8 mouse cellular contexts compared by ENCODE assay signal in genomic region chr4:141077681-141078509, GRCm38 (mm10). TPM values are rescaled to one million over a fixed set of nuclear protein-coding genes. Genes with fewer than 3 reads are reported as not detected.
DNase-seq lines count a peak whose midpoint lies in the region; ATAC-seq and TF ChIP-seq lines count a peak whose summit lies in the region.

Gene Necap2 (minus strand): TSS chr4:141078357.

- no peaks in the 10 kb centered on the region for H3K27me3 ChIP-seq in ES-Bruce4 (ENCODE audit: control insufficient read depth, insufficient read depth, low read length, poor library complexity, severe bottlenecking)
- no peaks in the 10 kb centered on the region for H3K27me3 ChIP-seq in forebrain, embryonic 14.5 days (replicated peaks; ENCODE audit: control insufficient read depth, insufficient read depth, low read length)
- no peaks in the 10 kb centered on the region for H3K27me3 ChIP-seq in neural tube, embryonic 15.5 days (replicated peaks)

- no peaks in the 10 kb centered on the region for H3K9me3 ChIP-seq in ES-Bruce4 (replicated peaks; ENCODE audit: control insufficient read depth, insufficient read depth, low read length, poor library complexity, severe bottlenecking)
- no peaks in the 10 kb centered on the region for H3K9me3 ChIP-seq in forebrain, embryonic 14.5 days (replicated peaks; ENCODE audit: control insufficient read depth, low read length)
- no peaks in the 10 kb centered on the region for H3K9me3 ChIP-seq in neural tube, embryonic 15.5 days (replicated peaks)

- peak within 1 kb of the TSS; percentile 99 for H3K4me2 ChIP-seq in forebrain, embryonic 14.5 days (ENCODE audit: low read length)
- H3K4me2 ChIP-seq in neural tube, embryonic 15.5 days: peak within 1 kb of the TSS; percentile 89

- H3K36me3 ChIP-seq in ES-Bruce4 (ENCODE audit: control insufficient read depth, insufficient read depth, low read length, poor library complexity, severe bottlenecking): no peaks in the 10 kb centered on the region
- peaks cover 14% of the 10 kb centered on the region for H3K36me3 ChIP-seq in forebrain, embryonic 14.5 days (ENCODE audit: control insufficient read depth, insufficient read depth, low read length)
- peaks cover 8% of the 10 kb centered on the region; the same call in 1 of the 2 replicates for H3K36me3 ChIP-seq in neural tube, embryonic 15.5 days

- TF ChIP-seq EP300 in ES-Bruce4 (IDR thresholded peaks at IDR 0.05; ENCODE audit: insufficient read depth, low read depth, low read length): 0 out of 2 replicates have a peak, but pooled peaks have one; percentile 45

- DNase-seq in forebrain, embryonic 14.5 days (ENCODE audit: low spot score): peak; percentile 98
- DNase-seq in heart, postnatal 14 days: peak; percentile 95 to 98
- peak; percentile 94 for DNase-seq in layer of hippocampus, adult 11-12 months (ENCODE audit: low spot score)
- peak; percentile 95 to 96 for DNase-seq in lung, adult 18-20 months
- DNase-seq in testis, postnatal 14 days (ENCODE audit: low spot score): peak; percentile 93

- peak within 1 kb of the TSS; percentile 71 for H3K9ac ChIP-seq in ES-Bruce4 (ENCODE audit: low read depth, poor library complexity, severe bottlenecking)
- peak within 1 kb of the TSS; percentile 95 for H3K9ac ChIP-seq in forebrain, embryonic 14.5 days (ENCODE audit: low read length)
- H3K9ac ChIP-seq in neural tube, embryonic 15.5 days (replicated peaks): peak within 1 kb of the TSS; percentile 78

- intact Hi-C loops in heart, postnatal 14 days (cut with DNase I): loop anchor here (5.0 kb wide), 1 partner anchor 59 kb away; the partner anchor contains the start of gene Szrd1

- no peaks in the 10 kb centered on the region for H3K4me1 ChIP-seq in ES-Bruce4 (ENCODE audit: control insufficient read depth, insufficient read depth, low read length)
- peaks cover 8% of the 10 kb centered on the region for H3K4me1 ChIP-seq in forebrain, embryonic 14.5 days (ENCODE audit: control insufficient read depth, insufficient read depth, low read length)
- H3K4me1 ChIP-seq in neural tube, embryonic 15.5 days: peaks cover 30% of the 10 kb centered on the region

- peak; percentile 91 for ATAC-seq in cerebellum, adult (ENCODE audit: insufficient number of reproducible peaks, low FRiP score, low TSS enrichment)
- peak; percentile 95 for ATAC-seq in forebrain, embryonic 14.5 days
- ATAC-seq in neural tube, embryonic 15.5 days (ENCODE audit: low FRiP score): peak; percentile 94

- WGBS in forebrain, embryonic 14.5 days: 1% methylated on average over 64 of the region's 67 CpGs
- under 1% methylated on average over 65 of the region's 67 CpGs for WGBS in neural tube, embryonic 15.5 days

- TF ChIP-seq POLR2A in ES-Bruce4 (IDR thresholded peaks at IDR 0.05; ENCODE audit: insufficient read depth, low read length): peak; percentile 96

- H3K27ac ChIP-seq in ES-Bruce4 (ENCODE audit: insufficient read depth, low read length): peak within 1 kb of the TSS; percentile 30; the same call in 1 of the 2 replicates
- peak within 1 kb of the TSS; percentile 66; the same call in 1 of the 2 replicates for H3K27ac ChIP-seq in forebrain, embryonic 14.5 days (ENCODE audit: low read depth, low read length)
- H3K27ac ChIP-seq in neural tube, embryonic 15.5 days (replicated peaks): peak within 1 kb of the TSS; percentile 80

- peak within 1 kb of the TSS; percentile 89 for H3K4me3 ChIP-seq in ES-Bruce4 (ENCODE audit: low read depth, low read length)
- H3K4me3 ChIP-seq in forebrain, embryonic 14.5 days (ENCODE audit: low read depth, low read length): peak within 1 kb of the TSS; percentile 95
- peak within 1 kb of the TSS; percentile 70 for H3K4me3 ChIP-seq in neural tube, embryonic 15.5 days (replicated peaks)

- TF ChIP-seq CTCF in ES-Bruce4 (IDR thresholded peaks at IDR 0.05; ENCODE audit: low read depth, low read length): peak; percentile 55

RNA-seq across cellular contexts. Expression of gene Necap2, which starts in this region (rescaled TPM):
- polyA plus RNA-seq in ES-Bruce4 (2011; ENCODE audit: insufficient read depth, insufficient read length, low read depth, missing spikeins): 27.7 and 34.6 TPM in 2 replicates
- polyA plus RNA-seq in forebrain, embryonic 14.5 days (2014; fragmentation: Nextera tagmentation; extraction: Ambion mirVana): 36.6 and 41.8 TPM in 2 replicates
- total RNA-seq in heart, postnatal 14 days (2021): 10 to 100 TPM; 22.2 to 22.6 TPM
- 56.8 and 59.8 TPM in 2 replicates for polyA plus RNA-seq in neural tube, embryonic 15.5 days (2015; fragmentation: Nextera tagmentation; extraction: Ambion mirVana)

Comparison
In these comparisons a context has a peak if more than half of its experiments do, and no peak if none do; other contexts are left out.
1. Peak in every context shown above with its lines: DNase-seq, ATAC-seq, H3K4me3 ChIP-seq and H3K27ac ChIP-seq.
2. H3K27ac ChIP-seq: peak in every context shown above with its lines; median percentile 80 in neural tube, embryonic 15.5 days; 66 in forebrain, embryonic 14.5 days; 30 in ES-Bruce4.